In the genomic region with DNA sequence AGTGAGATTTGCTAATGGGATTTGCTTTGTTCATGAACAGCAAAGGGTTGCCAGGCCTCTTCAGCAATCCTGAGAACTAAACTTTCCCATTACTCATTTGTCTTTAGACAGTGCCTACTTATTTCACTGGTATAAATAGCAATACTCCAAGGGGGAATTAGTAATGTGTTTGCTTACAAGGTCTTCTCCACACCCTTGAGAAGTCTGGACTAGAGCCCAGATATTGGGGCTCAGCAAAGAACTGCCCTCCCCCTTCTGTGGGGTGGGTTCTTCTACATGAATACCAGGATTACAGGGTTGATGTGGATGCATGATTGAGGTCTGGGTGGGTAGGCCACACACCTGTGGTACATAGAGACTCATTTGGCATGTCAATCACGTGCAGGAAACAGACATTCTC, we compare ENCODE assay signal across 37 mouse cellular contexts. TPM values are rescaled to one million over a fixed set of nuclear protein-coding genes. Genes with fewer than 3 reads are reported as not detected.
DNase-seq lines count a peak whose midpoint lies in the region; ATAC-seq and TF ChIP-seq lines count a peak whose summit lies in the region.
"Had no signal": no experiment of that assay in that cellular context is flagged by ENCODE, and none has a peak within 500 bp of the region (broad histone marks: within the 10 kb centered on the region; RNA-seq: fewer than 3 reads in every experiment).

No protein-coding gene starts in this region.

- no peaks in the 10 kb centered on the region for H3K4me1 ChIP-seq in lung, embryonic 14.5 days (ENCODE audit: insufficient read depth)
- H3K4me1 ChIP-seq in embryonic facial prominence, embryonic 14.5 days (ENCODE audit: control insufficient read depth, insufficient read depth, low read length) = no peaks in the 10 kb centered on the region
- no peaks in the 10 kb centered on the region for H3K4me1 ChIP-seq in stomach, embryonic 14.5 days (ENCODE audit: control insufficient read depth, insufficient read depth, low read length)
- H3K4me1 ChIP-seq in cerebellum, adult 2 months (ENCODE audit: control insufficient read depth, insufficient read depth, low read length) = no peaks in the 10 kb centered on the region
- H3K4me1 ChIP-seq: embryonic facial prominence, embryonic 12.5 days; hindbrain, embryonic 12.5 days; intestine, embryonic 15.5 days; limb, embryonic 12.5 days; liver, embryonic 15.5 days; lung, embryonic 15.5 days; midbrain, embryonic 13.5 days; neural tube, embryonic 13.5 days had no signal

- H3K4me3 ChIP-seq in lung, embryonic 14.5 days (ENCODE audit: low read depth, low read length) = no peak overlapping the region
- no peak overlapping the region for H3K4me3 ChIP-seq in embryonic facial prominence, embryonic 14.5 days (ENCODE audit: low read depth, low read length)
- H3K4me3 ChIP-seq in stomach, embryonic 14.5 days (ENCODE audit: low read depth, low read length) = no peak overlapping the region
- no peak overlapping the region for H3K4me3 ChIP-seq in cerebellum, adult 2 months (replicated peaks; ENCODE audit: insufficient read depth, low read depth, low read length)
- H3K4me3 ChIP-seq: embryonic facial prominence, embryonic 12.5 days; hindbrain, embryonic 12.5 days; intestine, embryonic 15.5 days; left cerebral cortex, adult 2 months; limb, embryonic 12.5 days; liver, embryonic 15.5 days; lung, embryonic 15.5 days; midbrain, embryonic 13.5 days; neural tube, embryonic 13.5 days had no signal

- no peak overlapping the region for H3K4me2 ChIP-seq in lung, embryonic 14.5 days
- no peak overlapping the region for H3K4me2 ChIP-seq in embryonic facial prominence, embryonic 14.5 days (ENCODE audit: low read depth, low read length)
- no peak overlapping the region for H3K4me2 ChIP-seq in stomach, embryonic 14.5 days (replicated peaks; ENCODE audit: low read depth, low read length)
- H3K4me2 ChIP-seq: embryonic facial prominence, embryonic 12.5 days; heart, embryonic 11.5 days; hindbrain, embryonic 12.5 days; intestine, embryonic 15.5 days; limb, embryonic 12.5 days; liver, embryonic 15.5 days; lung, embryonic 15.5 days; midbrain, embryonic 13.5 days; neural tube, embryonic 13.5 days had no signal

- ATAC-seq in lung, embryonic 14.5 days (ENCODE audit: insufficient read depth) = no peak
- peak; percentile 53 for ATAC-seq in embryonic facial prominence, embryonic 14.5 days (ENCODE audit: low read depth)
- ATAC-seq in stomach, embryonic 14.5 days (ENCODE audit: insufficient number of reproducible peaks, insufficient read depth, low FRiP score, low read depth) = no peak
- ATAC-seq in megakaryocyte, adult 5-6 weeks (ENCODE audit: poor library complexity, severe bottlenecking) = no peak
- ATAC-seq: CD4-positive, CD25-positive, alpha-beta regulatory T cell, adult 4 months; forebrain, embryonic 16.5 days; hindbrain, postnatal 0 days; intestine, embryonic 15.5 days; midbrain, embryonic 13.5 days had no signal

- peak; percentile 26 for DNase-seq in lung, embryonic 14.5 days
- no peak for DNase-seq in lung, postnatal 4 days
- peak; percentile 6 for DNase-seq in adipocyte (ENCODE audit: low spot score)
- DNase-seq in embryonic facial prominence, embryonic 14.5 days (ENCODE audit: low spot score) = peak; percentile 79
- no peak for DNase-seq in cerebellum, adult 2 months
- DNase-seq in kidney, postnatal 4 days = no peak
- DNase-seq: adrenal gland, adult 2 months; adrenal gland, postnatal 36 days; cerebellum, adult 9-10 months; cerebellum, postnatal 36 days; gastrocnemius, postnatal 25 days; heart, adult 18-20 months; heart, postnatal 36 days; kidney, adult 2 months; right cerebral cortex, postnatal 25 days; spleen, adult 18-20 months had no signal

- WGBS in lung, embryonic 14.5 days = 48% methylated on average over 1 of the region's 1 CpGs
- 50% methylated on average over 1 of the region's 1 CpGs for WGBS in embryonic facial prominence, embryonic 14.5 days
- WGBS in stomach, embryonic 14.5 days = 50% methylated on average over 1 of the region's 1 CpGs
- WGBS in cerebellum, adult 2 months = 61% methylated on average over 1 of the region's 1 CpGs

- TF ChIP-seq CTCF in lung, embryonic 14.5 days (IDR thresholded peaks at IDR 0.05; ENCODE audit: low read depth) = no peak
- TF ChIP-seq CTCF in cerebellum, adult 2 months (IDR thresholded peaks at IDR 0.05; ENCODE audit: borderline replicate concordance, insufficient read depth, low read depth, low read length) = no peak

- no peaks in the 10 kb centered on the region for H3K27me3 ChIP-seq in lung, embryonic 14.5 days (ENCODE audit: insufficient read depth, low read length)
- no peaks in the 10 kb centered on the region for H3K27me3 ChIP-seq in embryonic facial prominence, embryonic 14.5 days (replicated peaks; ENCODE audit: control insufficient read depth, insufficient read depth, low read length)
- H3K27me3 ChIP-seq in stomach, embryonic 14.5 days (ENCODE audit: control insufficient read depth, insufficient read depth, low read length) = no peaks in the 10 kb centered on the region
- H3K27me3 ChIP-seq in cerebellum, adult 2 months (ENCODE audit: control insufficient read depth, insufficient read depth, low read length) = no peaks in the 10 kb centered on the region
- H3K27me3 ChIP-seq: embryonic facial prominence, embryonic 12.5 days; hindbrain, embryonic 12.5 days; intestine, embryonic 15.5 days; limb, embryonic 12.5 days; liver, embryonic 15.5 days; lung, embryonic 15.5 days; midbrain, embryonic 13.5 days; neural tube, embryonic 13.5 days had no signal

- no peak overlapping the region for H3K9ac ChIP-seq in lung, embryonic 14.5 days
- H3K9ac ChIP-seq in embryonic facial prominence, embryonic 14.5 days (ENCODE audit: low read depth, low read length) = no peak overlapping the region
- no peak overlapping the region for H3K9ac ChIP-seq in stomach, embryonic 14.5 days (replicated peaks; ENCODE audit: low read depth, low read length)
- H3K9ac ChIP-seq: embryonic facial prominence, embryonic 12.5 days; hindbrain, embryonic 12.5 days; intestine, embryonic 15.5 days; limb, embryonic 12.5 days; liver, embryonic 15.5 days; lung, embryonic 15.5 days; midbrain, embryonic 13.5 days; neural tube, embryonic 13.5 days had no signal

- H3K27ac ChIP-seq in lung, embryonic 14.5 days (ENCODE audit: low read depth) = no peak overlapping the region
- no peak overlapping the region for H3K27ac ChIP-seq in embryonic facial prominence, embryonic 14.5 days (replicated peaks; ENCODE audit: low read depth, low read length)
- H3K27ac ChIP-seq in stomach, embryonic 14.5 days (ENCODE audit: low read length) = peak overlapping the region; percentile 62; the same call in 1 of the 2 replicates
- no peak overlapping the region for H3K27ac ChIP-seq in cerebellum, adult 2 months (ENCODE audit: insufficient read depth, low read length)
- H3K27ac ChIP-seq: embryonic facial prominence, embryonic 12.5 days; hindbrain, embryonic 12.5 days; hindbrain, postnatal 0 days; intestine, embryonic 15.5 days; kidney, postnatal 0 days; left cerebral cortex, adult 2 months; limb, embryonic 12.5 days; liver, embryonic 15.5 days; lung, embryonic 15.5 days; midbrain, embryonic 13.5 days; neural tube, embryonic 13.5 days had no signal

- no peaks in the 10 kb centered on the region for H3K9me3 ChIP-seq in lung, embryonic 14.5 days (ENCODE audit: low read depth, low read length)
- H3K9me3 ChIP-seq in embryonic facial prominence, embryonic 14.5 days (ENCODE audit: control insufficient read depth, low read length) = no peaks in the 10 kb centered on the region
- no peaks in the 10 kb centered on the region for H3K9me3 ChIP-seq in stomach, embryonic 14.5 days (ENCODE audit: control insufficient read depth, low read depth, low read length)
- H3K9me3 ChIP-seq: embryonic facial prominence, embryonic 12.5 days; hindbrain, embryonic 12.5 days; intestine, embryonic 15.5 days; limb, embryonic 12.5 days; liver, embryonic 15.5 days; lung, embryonic 15.5 days; midbrain, embryonic 13.5 days; neural tube, embryonic 13.5 days had no signal

- no peaks in the 10 kb centered on the region for H3K36me3 ChIP-seq in lung, embryonic 14.5 days (ENCODE audit: insufficient read depth)
- no peaks in the 10 kb centered on the region for H3K36me3 ChIP-seq in embryonic facial prominence, embryonic 14.5 days (ENCODE audit: control insufficient read depth, insufficient read depth, low read length)
- no peaks in the 10 kb centered on the region for H3K36me3 ChIP-seq in stomach, embryonic 14.5 days (ENCODE audit: control insufficient read depth, insufficient read depth, low read length)
- H3K36me3 ChIP-seq: embryonic facial prominence, embryonic 12.5 days; hindbrain, embryonic 12.5 days; intestine, embryonic 15.5 days; limb, embryonic 12.5 days; liver, embryonic 15.5 days; lung, embryonic 15.5 days; midbrain, embryonic 13.5 days; neural tube, embryonic 13.5 days had no signal

- no peak for TF ChIP-seq POLR2A in cerebellum, adult 2 months (IDR thresholded peaks at IDR 0.05; ENCODE audit: borderline replicate concordance, insufficient read depth, low read length)

RNA-seq across cellular contexts. Expression of a gene that starts 14.2 kb away (rescaled TPM):
- polyA plus RNA-seq in lung, embryonic 14.5 days (2014; fragmentation: Nextera tagmentation; extraction: Ambion mirVana) = not detected in 2 replicates
- 0.79 and 1.4 TPM in 2 replicates for polyA plus RNA-seq in embryonic facial prominence, embryonic 14.5 days (2014; fragmentation: Nextera tagmentation; extraction: Ambion mirVana)
- polyA plus RNA-seq in stomach, embryonic 14.5 days (2014; fragmentation: Nextera tagmentation; extraction: Ambion mirVana) = not detected in 2 replicates
- not detected in 2 replicates for total RNA-seq in megakaryocyte, adult 5-6 weeks (2015)
- not detected in 2 replicates for total RNA-seq in megakaryocyte, adult 5-6 weeks (2017)
- not detected in 2 replicates for polyA plus RNA-seq in cerebellum, adult 2 months (2012; rRNA removed)
- total RNA-seq: adrenal gland, adult 2 months; adrenal gland, postnatal 36 days; gastrocnemius, postnatal 25 days; heart, adult 18-20 months; heart, postnatal 36 days; hindbrain, postnatal 0 days; left cerebral cortex, adult 2 months; left cerebral cortex, postnatal 25 days; liver, adult 2 months; megakaryocyte-erythroid progenitor cell, adult 5-6 weeks had no signal
- polyA plus RNA-seq: adrenal gland, adult 2 months; CD4-positive, CD25-positive, alpha-beta regulatory T cell, adult 4 months; embryonic facial prominence, embryonic 12.5 days; forebrain, embryonic 16.5 days; heart, embryonic 11.5 days; heart, embryonic 16.5 days; hindbrain, embryonic 12.5 days; hindbrain, postnatal 0 days; kidney, adult 2 months; kidney, postnatal 0 days; limb, embryonic 12.5 days; liver, adult 2 months; liver, embryonic 15.5 days; lung, embryonic 15.5 days; midbrain, embryonic 13.5 days; neural tube, embryonic 13.5 days had no signal

RNA-seq across cellular contexts. Expression of a gene that starts 22.2 kb away (rescaled TPM):
- not detected in 2 replicates for polyA plus RNA-seq in lung, embryonic 14.5 days (2014; fragmentation: Nextera tagmentation; extraction: Ambion mirVana)
- polyA plus RNA-seq in embryonic facial prominence, embryonic 14.5 days (2014; fragmentation: Nextera tagmentation; extraction: Ambion mirVana) = 1.5 and 2.9 TPM in 2 replicates
- not detected in 2 replicates for polyA plus RNA-seq in stomach, embryonic 14.5 days (2014; fragmentation: Nextera tagmentation; extraction: Ambion mirVana)
- not detected in 2 replicates for total RNA-seq in megakaryocyte, adult 5-6 weeks (2015)
- not detected in 2 replicates for total RNA-seq in megakaryocyte, adult 5-6 weeks (2017)
- not detected in 2 replicates for polyA plus RNA-seq in cerebellum, adult 2 months (2012; rRNA removed)
- total RNA-seq: adrenal gland, adult 2 months; adrenal gland, postnatal 36 days; gastrocnemius, postnatal 25 days; heart, adult 18-20 months; heart, postnatal 36 days; left cerebral cortex, adult 2 months; left cerebral cortex, postnatal 25 days; liver, adult 2 months; megakaryocyte-erythroid progenitor cell, adult 5-6 weeks had no signal
- polyA plus RNA-seq: adrenal gland, adult 2 months; CD4-positive, CD25-positive, alpha-beta regulatory T cell, adult 4 months; embryonic facial prominence, embryonic 12.5 days; forebrain, embryonic 16.5 days; heart, embryonic 11.5 days; heart, embryonic 16.5 days; hindbrain, embryonic 12.5 days; intestine, embryonic 15.5 days; kidney, adult 2 months; kidney, postnatal 0 days; liver, adult 2 months; liver, embryonic 15.5 days; lung, embryonic 15.5 days; midbrain, embryonic 13.5 days; neural tube, embryonic 13.5 days had no signal

RNA-seq across cellular contexts. Expression of a gene that starts 23.5 kb away (rescaled TPM):
- polyA plus RNA-seq in lung, embryonic 14.5 days (2014; fragmentation: Nextera tagmentation; extraction: Ambion mirVana) = not detected in 2 replicates
- polyA plus RNA-seq in embryonic facial prominence, embryonic 14.5 days (2014; fragmentation: Nextera tagmentation; extraction: Ambion mirVana) = 0.30 and 1.3 TPM in 2 replicates
- 0.67 and 0.69 TPM in 2 replicates for polyA plus RNA-seq in stomach, embryonic 14.5 days (2014; fragmentation: Nextera tagmentation; extraction: Ambion mirVana)
- not detected in 2 replicates for total RNA-seq in megakaryocyte, adult 5-6 weeks (2015)
- not detected in 2 replicates for total RNA-seq in megakaryocyte, adult 5-6 weeks (2017)
- not detected in 2 replicates for polyA plus RNA-seq in cerebellum, adult 2 months (2012; rRNA removed)
- total RNA-seq: adrenal gland, adult 2 months; adrenal gland, postnatal 36 days; gastrocnemius, postnatal 25 days; heart, adult 18-20 months; heart, postnatal 36 days; hindbrain, postnatal 0 days; left cerebral cortex, adult 2 months; left cerebral cortex, postnatal 25 days; liver, adult 2 months; megakaryocyte-erythroid progenitor cell, adult 5-6 weeks had no signal
- polyA plus RNA-seq: adrenal gland, adult 2 months; CD4-positive, CD25-positive, alpha-beta regulatory T cell, adult 4 months; embryonic facial prominence, embryonic 12.5 days; forebrain, embryonic 16.5 days; heart, embryonic 11.5 days; hindbrain, embryonic 12.5 days; hindbrain, postnatal 0 days; intestine, embryonic 15.5 days; kidney, adult 2 months; kidney, postnatal 0 days; limb, embryonic 12.5 days; liver, adult 2 months; liver, embryonic 15.5 days; midbrain, embryonic 13.5 days; neural tube, embryonic 13.5 days had no signal

RNA-seq across cellular contexts. Expression of a gene that starts 31.6 kb away (rescaled TPM):
- polyA plus RNA-seq in lung, embryonic 14.5 days (2014; fragmentation: Nextera tagmentation; extraction: Ambion mirVana) = 0.11 TPM in 1 of 2 replicates, not detected in the other
- 0.28 and 0.29 TPM in 2 replicates for polyA plus RNA-seq in embryonic facial prominence, embryonic 14.5 days (2014; fragmentation: Nextera tagmentation; extraction: Ambion mirVana)
- 0.29 and 0.35 TPM in 2 replicates for polyA plus RNA-seq in stomach, embryonic 14.5 days (2014; fragmentation: Nextera tagmentation; extraction: Ambion mirVana)
- not detected in 2 replicates for total RNA-seq in megakaryocyte, adult 5-6 weeks (2015)
- not detected in 2 replicates for total RNA-seq in megakaryocyte, adult 5-6 weeks (2017)
- polyA plus RNA-seq in cerebellum, adult 2 months (2012; rRNA removed) = not detected in 2 replicates
- total RNA-seq: heart, adult 18-20 months; heart, postnatal 36 days; hindbrain, postnatal 0 days; left cerebral cortex, adult 2 months; left cerebral cortex, postnatal 25 days; liver, adult 2 months; megakaryocyte-erythroid progenitor cell, adult 5-6 weeks had no signal
- polyA plus RNA-seq: CD4-positive, CD25-positive, alpha-beta regulatory T cell, adult 4 months; forebrain, embryonic 16.5 days; heart, embryonic 11.5 days; heart, embryonic 16.5 days; hindbrain, embryonic 12.5 days; intestine, embryonic 15.5 days; liver, adult 2 months; liver, embryonic 15.5 days; midbrain, embryonic 13.5 days; neural tube, embryonic 13.5 days had no signal

RNA-seq across cellular contexts. Expression of a gene that starts 32.5 kb away (rescaled TPM):
- polyA plus RNA-seq in lung, embryonic 14.5 days (2014; fragmentation: Nextera tagmentation; extraction: Ambion mirVana) = not detected in 2 replicates
- polyA plus RNA-seq in embryonic facial prominence, embryonic 14.5 days (2014; fragmentation: Nextera tagmentation; extraction: Ambion mirVana) = 0.40 TPM in 1 of 2 replicates, not detected in the other
- polyA plus RNA-seq in stomach, embryonic 14.5 days (2014; fragmentation: Nextera tagmentation; extraction: Ambion mirVana) = 0.36 TPM in 1 of 2 replicates, not detected in the other
- not detected in 2 replicates for total RNA-seq in megakaryocyte, adult 5-6 weeks (2015)
- total RNA-seq in megakaryocyte, adult 5-6 weeks (2017) = not detected in 2 replicates
- polyA plus RNA-seq in cerebellum, adult 2 months (2012; rRNA removed) = not detected in 2 replicates
- total RNA-seq: adrenal gland, adult 2 months; adrenal gland, postnatal 36 days; gastrocnemius, postnatal 25 days; heart, adult 18-20 months; heart, postnatal 36 days; hindbrain, postnatal 0 days; left cerebral cortex, adult 2 months; left cerebral cortex, postnatal 25 days; liver, adult 2 months; megakaryocyte-erythroid progenitor cell, adult 5-6 weeks had no signal
- polyA plus RNA-seq: adrenal gland, adult 2 months; CD4-positive, CD25-positive, alpha-beta regulatory T cell, adult 4 months; embryonic facial prominence, embryonic 12.5 days; forebrain, embryonic 16.5 days; heart, embryonic 11.5 days; heart, embryonic 16.5 days; hindbrain, embryonic 12.5 days; hindbrain, postnatal 0 days; intestine, embryonic 15.5 days; kidney, adult 2 months; kidney, postnatal 0 days; large intestine, adult 2 months; limb, embryonic 12.5 days; liver, adult 2 months; liver, embryonic 15.5 days; midbrain, embryonic 13.5 days; neural tube, embryonic 13.5 days had no signal

Comparison
In these comparisons a context has a peak if more than half of its experiments do, and no peak if none do; other contexts are left out.
1. DNase-seq: peak in lung, embryonic 14.5 days (single experiment), adipocyte (single experiment) and embryonic facial prominence, embryonic 14.5 days (single experiment); none in lung, postnatal 4 days (0 of 2), cerebellum, adult 2 months (0 of 2) and kidney, postnatal 4 days (0 of 2).